Mouse (Mus musculus) T-helper 1 cell (primary cell): ENCODE measurements around the gene Slc41a2.

Experiments
- in situ Hi-C: fragments of 300-600 bp; cut with MboI, MseI; formaldehyde crosslinking; loops from one replicate; pipeline ENCODE4 v1.15.1; 2025; ENCODE audit warnings: high pct_unique_total_duplicates

Gene Slc41a2

GRCm38 (mm10) chr10:83233967-83234366 lies 103.7 kb downstream of the Slc41a2 start:
- in situ Hi-C loops: loop anchor here (25.0 kb wide), 1 partner anchor 278 kb away; no protein-coding TSS in a partner anchor

- in situ Hi-C loops: loop anchor here (25.0 kb wide), 1 partner anchor 284 kb away; no protein-coding TSS in a partner anchor
These were observed 109.1 kb downstream of the Slc41a2 start for GRCm38 (mm10) chr10:83228626-83229025.

- in situ Hi-C loops: loop anchor here (25.0 kb wide), 2 partner anchors 287 to 2013 kb away; partner anchors contain the start of gene Nmrk2
These were observed 112.7 kb downstream of the Slc41a2 start for GRCm38 (mm10) chr10:83224999-83225398.

GRCm38 (mm10) chr10:83220847-83221246 lies 116.8 kb downstream of the Slc41a2 start:
- in situ Hi-C loops: loop anchor here (25.0 kb wide), 1 partner anchor 2009 kb away; the partner anchor contains the start of gene Nmrk2

GRCm38 (mm10) chr10:83220217-83220616 lies 117.5 kb downstream of the Slc41a2 start:
- in situ Hi-C loops: loop anchor here (25.0 kb wide), 1 partner anchor 2008 kb away; the partner anchor contains the start of gene Nmrk2

- in situ Hi-C loops: loop anchor here (25.0 kb wide), 1 partner anchor 2007 kb away; the partner anchor contains the start of gene Nmrk2
These were observed 118.0 kb downstream of the Slc41a2 start for GRCm38 (mm10) chr10:83219729-83220128.

GRCm38 (mm10) chr10:83218778-83219177 lies 118.9 kb downstream of the Slc41a2 start:
- in situ Hi-C loops: loop anchor here (25.0 kb wide), 1 partner anchor 2006 kb away; the partner anchor contains the start of gene Nmrk2

- in situ Hi-C loops: loop anchor here (25.0 kb wide), 1 partner anchor 2005 kb away; the partner anchor contains the start of gene Nmrk2
These were observed 120.4 kb downstream of the Slc41a2 start for GRCm38 (mm10) chr10:83217256-83217655.

- in situ Hi-C loops: loop anchor here (25.0 kb wide), 1 partner anchor 2003 kb away; the partner anchor contains the start of gene Nmrk2
These were observed 122.1 kb downstream of the Slc41a2 start for GRCm38 (mm10) chr10:83215559-83215958.

- in situ Hi-C loops: loop anchor here (25.0 kb wide), 1 partner anchor 2000 kb away; the partner anchor contains the start of gene Nmrk2
These were observed 125.1 kb downstream of the Slc41a2 start for GRCm38 (mm10) chr10:83212618-83213017.

- in situ Hi-C loops: loop anchor here (25.0 kb wide), 1 partner anchor 1999 kb away; the partner anchor contains the start of gene Nmrk2
These were observed 126.6 kb downstream of the Slc41a2 start for GRCm38 (mm10) chr10:83210968-83211583.

GRCm38 (mm10) chr10:83210122-83210521 lies 127.6 kb downstream of the Slc41a2 start:
- in situ Hi-C loops: loop anchor here (25.0 kb wide), 1 partner anchor 1998 kb away; the partner anchor contains the start of gene Nmrk2

- in situ Hi-C loops: loop anchor here (25.0 kb wide), 1 partner anchor 1997 kb away; the partner anchor contains the start of gene Nmrk2
These were observed 128.3 kb downstream of the Slc41a2 start for GRCm38 (mm10) chr10:83209388-83209787.

GRCm38 (mm10) chr10:83208436-83208835 lies 129.2 kb downstream of the Slc41a2 start:
- in situ Hi-C loops: loop anchor here (25.0 kb wide), 1 partner anchor 1996 kb away; the partner anchor contains the start of gene Nmrk2

- in situ Hi-C loops: loop anchor here (25.0 kb wide), 1 partner anchor 1991 kb away; the partner anchor contains the start of gene Nmrk2
These were observed 134.6 kb downstream of the Slc41a2 start for GRCm38 (mm10) chr10:83202906-83203702.

GRCm38 (mm10) chr10:83201525-83201924 lies 136.2 kb downstream of the Slc41a2 start:
- in situ Hi-C loops: loop anchor here (25.0 kb wide), 1 partner anchor 1989 kb away; the partner anchor contains the start of gene Nmrk2

GRCm38 (mm10) chr10:83199290-83199689 lies 138.4 kb downstream of the Slc41a2 start:
- in situ Hi-C loops: no loop called here

- in situ Hi-C loops: no loop called here
These were observed 139.0 kb downstream of the Slc41a2 start for GRCm38 (mm10) chr10:83198692-83199091.

GRCm38 (mm10) chr10:83197690-83198336 lies 139.9 kb downstream of the Slc41a2 start:
- in situ Hi-C loops: no loop called here

- in situ Hi-C loops: no loop called here
These were observed 145.7 kb downstream of the Slc41a2 start for GRCm38 (mm10) chr10:83191982-83192381.

- in situ Hi-C loops: no loop called here
These were observed 146.2 kb downstream of the Slc41a2 start for GRCm38 (mm10) chr10:83191476-83191875.
